Mouse (Mus musculus) E14TG2a.4 (cell line): Measurements from ENCODE around the gene Fga.

Source experiments
- CTCF ChIP-seq: conservative IDR thresholded peaks from 2 replicates; pipeline ENCODE4 v1.5.1; 2014; ENCODE audit warnings: low read length
- NANOG ChIP-seq: IDR thresholded peaks from 2 replicates; pipeline ENCODE4 v1.6.1; 2014; ENCODE audit warnings: borderline replicate concordance, low read length, mixed read lengths
- POU5F1 ChIP-seq: IDR thresholded peaks from 2 replicates; pipeline ENCODE4 v1.6.1; 2014; ENCODE audit warnings: low read length, borderline replicate concordance

DNA sequence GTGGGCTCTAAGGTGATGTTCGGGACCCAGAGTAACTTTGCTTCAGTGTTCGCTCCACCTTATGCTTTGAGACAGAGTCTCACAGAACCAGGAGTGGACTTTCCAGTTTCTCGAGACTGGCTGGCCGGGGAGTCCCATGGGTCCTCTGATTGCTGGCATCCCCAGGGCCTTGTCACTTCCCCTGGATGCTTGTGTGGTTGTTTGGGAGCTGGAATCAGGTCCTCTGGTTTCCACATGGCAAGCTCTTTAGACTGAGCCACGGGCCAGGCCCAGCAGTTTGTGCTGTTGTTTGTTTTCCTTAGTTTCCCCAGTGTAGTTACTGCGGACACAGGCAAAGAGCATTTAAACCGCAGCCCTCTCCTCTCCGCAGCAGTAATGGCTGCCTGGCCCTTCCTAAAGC, 7.9 kb downstream of the Fga start:
- TF ChIP-seq CTCF (no peak), POU5F1 (no peak), NANOG (no peak)
